Mouse (Mus musculus) heart, adult 2 months (tissue): ENCODE measurements at regions not wholly inside any gene's neighbourhood (a gene's known extent, or its start where the extent isn't known, plus 50 kb on each side); places are given as distances from the start of the nearest gene placed in this dataset.
A peak's percentile ranks its signal among the peaks of the same experiment; 100 is the strongest.
"Not testable (repeated sequence)": the region's sequence is repeated elsewhere in the genome, so short reads cannot be mapped to it uniquely, and the experiment has no call there.

ENCODE experiments used
- DNase-seq, 2 experiments: peaks; one replicate each; pipeline ENCODE4 v3.0.0; 2021
- H3K27ac ChIP-seq: fragments of 200-600 bp; 2 replicates; pipeline ENCODE4 v1.8.1; 2022
- H3K27me3 ChIP-seq: fragments of 200-500 bp; 2 replicates; pipeline ENCODE4 v1.6.1; 2012; ENCODE audit warnings: mild to moderate bottlenecking, low read length, inconsistent platforms, mixed read lengths; ENCODE audit not compliant: control insufficient read depth, insufficient read depth
- H3K36me3 ChIP-seq: fragments of 200-500 bp; 2 replicates; pipeline ENCODE4 v1.6.1; 2012; ENCODE audit warnings: low read length, inconsistent platforms; ENCODE audit not compliant: control insufficient read depth, insufficient read depth
- H3K4me1 ChIP-seq: fragments of 200-500 bp; 2 replicates; pipeline ENCODE4 v1.6.1; 2011; ENCODE audit warnings: low read length; ENCODE audit not compliant: control insufficient read depth, insufficient read depth
- H3K4me3 ChIP-seq: fragments of 200-600 bp; 2 replicates; pipeline ENCODE4 v1.8.1; 2022
- H3K79me2 ChIP-seq: fragments of 200-500 bp; replicated peaks from 2 replicates; pipeline ENCODE4 v1.6.1; 2012; ENCODE audit warnings: mild to moderate bottlenecking, inconsistent platforms, low read length, moderate library complexity, mixed read lengths; ENCODE audit not compliant: control insufficient read depth, insufficient read depth
- H3K9ac ChIP-seq: fragments of 200-500 bp; 2 replicates; pipeline ENCODE4 v1.6.1; 2012; ENCODE audit warnings: low read depth, mild to moderate bottlenecking, control low read depth, inconsistent platforms, low read length, mixed read lengths
- CTCF ChIP-seq: fragments of 200-600 bp; IDR thresholded peaks from 2 replicates; pipeline ENCODE4 v1.8.1; 2022; ENCODE audit warnings: antibody characterized with exemption, mild to moderate bottlenecking, moderate library complexity
- EP300 ChIP-seq: fragments of 200-500 bp; IDR thresholded peaks from 2 replicates; pipeline ENCODE4 v1.6.1; 2011; ENCODE audit warnings: low read depth, low read length, control low read depth; ENCODE audit not compliant: insufficient read depth
- POLR2A ChIP-seq: fragments of 200-500 bp; IDR thresholded peaks from 2 replicates; pipeline ENCODE4 v1.6.1; 2011; ENCODE audit warnings: mild to moderate bottlenecking, low read depth, low read length, control low read depth; ENCODE audit not compliant: insufficient read depth
- WGBS: fragments of 180-500 bp; shearing (Covaris S2); methylation state at CpG from one replicate; pipeline ENCODE4 v1.1.7; 2018; 5-methylcytosine and 5-hydroxymethylcytosine counted together
- intact Hi-C: fragments of 180-260 bp; cut with DNase I; formaldehyde crosslinking; loops from one replicate; pipeline ENCODE4 v1.15.1; 2025

GRCm38 (mm10) chr10:19297669-19298068 is 58.7 kb upstream of the Olig3 start:
- Histone ChIP-seq H3K4me1 (no peaks in the 10 kb centered on the region), H3K9ac (no peak overlapping the region), H3K27ac (no peak overlapping the region), H3K27me3 (no peaks in the 10 kb centered on the region), H3K4me3 (no peak overlapping the region), H3K79me2 (no peaks in the 10 kb centered on the region), H3K36me3 (no peaks in the 10 kb centered on the region)
- intact Hi-C loops, result loop anchor here (2.0 to 5.0 kb wide), 2 partner anchors 221 to 395 kb away; no protein-coding TSS in a partner anchor
- no peak for DNase-seq
- 52% methylated on average over 3 of the region's 3 CpGs for WGBS
- TF ChIP-seq EP300, result no peak
- peak; percentile 84 for TF ChIP-seq CTCF

- Histone ChIP-seq H3K4me1 (no peaks in the 10 kb centered on the region), H3K9ac (no peak overlapping the region), H3K4me3 (no peak overlapping the region), H3K36me3 (no peaks in the 10 kb centered on the region), H3K79me2 (no peaks in the 10 kb centered on the region), H3K27ac (no peak overlapping the region), H3K27me3 (no peaks in the 10 kb centered on the region)
- DNase-seq, result no peak
- intact Hi-C loops, result loop anchor here (5.0 kb wide), 1 partner anchor 397 kb away; no protein-coding TSS in a partner anchor
- 83% methylated on average over 7 of the region's 7 CpGs for WGBS
- no peak for TF ChIP-seq POLR2A
- TF ChIP-seq CTCF, result no peak
- TF ChIP-seq EP300, result no peak
These were observed 60.8 kb upstream of the Olig3 start for GRCm38 (mm10) chr10:19295388-19296013.

- Histone ChIP-seq H3K36me3 (no peaks in the 10 kb centered on the region), H3K4me1 (no peaks in the 10 kb centered on the region), H3K9ac (no peak overlapping the region), H3K4me3 (no peak overlapping the region), H3K79me2 (no peaks in the 10 kb centered on the region), H3K27ac (no peak overlapping the region), H3K27me3 (no peaks in the 10 kb centered on the region)
- whole genome bisulfite sequencing, result 78% methylated on average over 5 of the region's 5 CpGs
- no peak for TF ChIP-seq CTCF
- no peak for TF ChIP-seq POLR2A
- no peak for TF ChIP-seq EP300
- intact Hi-C loops, result no loop called here
- no peak for DNase-seq
These were observed 64.9 kb upstream of the Olig3 start for GRCm38 (mm10) chr10:19291474-19291873.

- DNase-seq, H3K4me3 ChIP-seq, H3K36me3 ChIP-seq, H3K79me2 ChIP-seq, intact Hi-C loops, H3K9ac ChIP-seq, H3K27me3 ChIP-seq, H3K4me1 ChIP-seq, H3K27ac ChIP-seq: not testable (repeated sequence)
- WGBS, result 80% methylated on average over 3 of the region's 3 CpGs
These were observed 65.3 kb upstream of the Olig3 start for GRCm38 (mm10) chr10:19291039-19291438.

- intact Hi-C loops, result no loop called here
- no peak for DNase-seq
- Histone ChIP-seq H3K79me2 (no peaks in the 10 kb centered on the region), H3K4me3 (no peak overlapping the region), H3K36me3 (no peaks in the 10 kb centered on the region), H3K4me1 (no peaks in the 10 kb centered on the region), H3K27me3 (no peaks in the 10 kb centered on the region), H3K27ac (no peak overlapping the region), H3K9ac (no peak overlapping the region)
- TF ChIP-seq EP300 (no peak), CTCF (no peak), POLR2A (no peak)
- 93% methylated on average over 3 of the region's 3 CpGs for WGBS
These were observed 74.2 kb upstream of the Olig3 start for GRCm38 (mm10) chr10:19282166-19282565.

GRCm38 (mm10) chr10:19281021-19281420 is 75.3 kb upstream of the Olig3 start:
- H3K36me3 ChIP-seq, result no peaks in the 10 kb centered on the region
- intact Hi-C loops, result no loop called here
- H3K27me3 ChIP-seq, result no peaks in the 10 kb centered on the region
- H3K4me3 ChIP-seq, result no peak overlapping the region
- H3K4me1 ChIP-seq, result no peaks in the 10 kb centered on the region
- no peak overlapping the region for H3K9ac ChIP-seq
- 71% methylated on average over 4 of the region's 4 CpGs for WGBS
- H3K79me2 ChIP-seq, result no peaks in the 10 kb centered on the region
- no peak overlapping the region for H3K27ac ChIP-seq
- no peak for TF ChIP-seq POLR2A
- no peak for TF ChIP-seq EP300
- no peak for TF ChIP-seq CTCF
- DNase-seq, result no peak
